Mouse (Mus musculus) ES-E14 (cell line): ENCODE results near the gene Crkl.

Experiments used
- CHD2 ChIP-seq: IDR thresholded peaks from 2 replicates; pipeline ENCODE4 v1.6.1; 2014; ENCODE audit warnings: mild to moderate bottlenecking, low read depth, low read length, inconsistent platforms
- HCFC1 ChIP-seq: IDR thresholded peaks from 2 replicates; pipeline ENCODE4 v1.6.1; 2012; ENCODE audit warnings: low read length, inconsistent platforms, borderline replicate concordance; ENCODE audit not compliant: insufficient read depth
- MAFK ChIP-seq: IDR thresholded peaks from 2 replicates; pipeline ENCODE4 v1.6.1; 2014; ENCODE audit warnings: mild to moderate bottlenecking, low read depth, low read length, inconsistent platforms; ENCODE audit not compliant: insufficient read depth
- ZC3H11A ChIP-seq: IDR thresholded peaks from 2 replicates; pipeline ENCODE4 v1.6.1; 2012; ENCODE audit warnings: low read depth, mild to moderate bottlenecking, inconsistent platforms, low read length, borderline replicate concordance
- ZNF384 ChIP-seq: IDR thresholded peaks from 2 replicates; pipeline ENCODE4 v1.6.1; 2012; ENCODE audit warnings: low read depth, low read length, inconsistent platforms

DNA sequence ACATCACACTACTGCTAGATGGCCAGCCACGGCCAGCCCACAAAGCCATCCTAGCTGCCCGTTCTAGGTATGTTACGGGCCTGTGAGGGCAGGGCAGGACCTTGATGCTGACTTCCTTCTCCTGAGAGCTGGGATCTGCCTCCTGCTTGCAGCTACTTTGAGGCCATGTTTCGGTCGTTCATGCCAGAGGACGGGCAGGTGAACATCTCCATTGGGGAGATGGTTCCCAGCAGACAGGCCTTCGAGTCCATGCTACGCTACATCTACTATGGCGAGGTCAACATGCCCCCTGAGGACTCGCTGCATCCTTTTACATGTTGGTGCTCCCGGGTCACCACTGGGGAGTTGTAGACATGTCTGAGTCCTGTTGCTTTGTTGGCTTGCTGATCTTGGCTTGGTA, 72.4 kb downstream of the Crkl start:
- TF ChIP-seq ZNF384 (no peak), HCFC1 (no peak), MAFK (no peak), ZC3H11A (no peak), CHD2 (no peak)
